Mouse (Mus musculus) ovary, postnatal 36 days (tissue): Measurements from ENCODE around the gene Kdelr3.
A peak's percentile ranks its signal among the peaks of the same experiment; 100 is the strongest.

Source experiments
- DNase-seq: peaks from one replicate; pipeline ENCODE4 v3.0.0; 2022; ENCODE audit warnings: low spot score, mixed read lengths

Gene Kdelr3

DNA sequence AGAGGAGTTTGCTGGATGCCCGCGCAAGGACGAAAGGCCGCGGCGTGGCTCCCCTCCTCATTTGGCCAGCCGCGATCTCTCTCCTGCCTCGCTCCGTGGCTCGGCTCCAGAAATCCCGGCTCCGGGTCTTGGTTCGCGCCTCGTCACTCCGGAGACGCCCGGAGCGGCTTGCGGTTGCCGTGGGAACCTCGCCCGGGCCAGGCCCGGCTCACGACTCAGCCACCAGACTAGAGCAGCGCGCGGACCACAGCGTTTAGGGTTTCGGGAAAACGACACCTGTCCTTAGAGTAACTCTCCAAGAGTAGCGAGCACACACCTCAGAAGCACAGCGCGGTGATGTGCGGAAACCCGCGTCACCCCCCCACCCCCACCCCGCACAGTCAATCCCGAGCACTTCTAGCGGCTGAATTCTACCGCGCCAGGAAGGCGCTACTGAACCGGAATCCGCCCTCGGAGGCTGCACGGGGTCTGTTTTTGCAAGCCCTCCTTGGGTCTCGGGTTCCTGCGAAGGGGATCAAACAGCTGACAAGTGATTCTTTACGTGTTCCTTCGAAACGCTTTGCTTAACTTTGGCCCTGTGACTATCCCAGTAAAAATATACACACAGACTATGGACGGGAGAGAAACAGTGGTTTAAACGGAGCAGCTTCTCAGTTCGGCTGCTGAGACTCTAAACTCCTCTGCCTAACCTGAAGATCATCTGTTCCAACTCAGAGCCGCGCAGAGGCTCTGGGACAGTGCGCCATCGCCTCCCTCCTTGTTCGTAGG, 4.5 kb upstream of the Kdelr3 start:
- DNase-seq: peak; percentile 88

DNA sequence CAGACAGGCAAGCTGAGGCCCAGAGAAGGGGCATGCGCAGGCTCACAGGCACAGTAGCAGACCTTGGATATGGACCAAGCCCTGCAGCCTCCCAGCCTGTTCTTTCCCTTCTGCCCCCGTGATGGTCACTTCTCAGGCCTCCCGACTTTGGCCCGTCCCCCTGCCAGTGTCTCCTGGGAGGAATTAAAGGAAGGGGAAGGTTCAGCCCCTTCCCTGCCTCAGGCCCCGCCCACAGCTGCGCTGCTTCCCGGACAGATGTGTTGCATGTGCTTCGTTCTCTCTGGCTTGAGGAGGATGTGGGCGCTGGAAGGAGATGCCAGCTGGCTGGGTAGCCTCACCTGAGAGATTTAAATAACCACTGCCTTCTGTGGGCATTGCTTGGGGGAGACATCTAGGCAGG, 2.3 kb upstream of the Kdelr3 start:
- no peak for DNase-seq

DNA sequence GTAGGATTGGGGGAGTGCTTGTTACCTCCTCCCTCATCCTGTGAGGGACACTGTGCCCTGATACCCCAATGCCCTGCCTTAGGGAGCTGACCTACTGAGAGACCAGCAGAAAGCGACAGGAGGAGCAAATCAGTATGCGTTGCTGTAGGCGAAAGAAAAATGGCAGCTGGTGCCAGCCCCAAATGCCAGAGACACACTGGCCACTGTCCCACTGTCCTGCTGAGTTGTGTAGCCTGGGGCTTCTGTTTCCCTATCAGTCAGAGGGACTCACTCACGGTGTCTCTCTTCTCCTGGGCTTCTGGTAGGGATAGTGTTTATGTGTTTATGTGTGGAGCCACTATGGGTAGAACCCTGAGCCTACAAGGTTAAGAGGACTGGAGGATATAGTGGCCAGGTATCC, 1.5 kb downstream of the Kdelr3 start:
- DNase-seq: peak; percentile 2

DNA sequence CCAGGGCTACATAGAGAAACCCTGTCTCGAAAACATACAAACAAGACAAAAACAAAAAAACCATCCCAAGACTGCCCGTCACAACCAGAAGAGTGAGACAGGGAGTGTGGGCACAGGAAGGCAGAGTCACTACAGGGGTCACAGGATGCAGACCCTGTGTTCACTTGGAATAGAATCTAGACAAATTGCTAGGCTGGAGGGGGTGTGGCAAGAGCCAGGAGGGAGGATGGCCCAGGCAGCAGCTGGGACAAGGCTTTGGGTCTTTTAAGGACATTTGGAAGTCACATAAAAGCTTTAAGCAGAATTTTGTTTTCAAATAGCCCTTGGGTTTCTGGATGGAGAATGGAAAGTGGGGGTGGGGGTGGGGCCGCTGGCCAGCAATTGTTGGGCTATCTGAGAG, 2.4 kb downstream of the Kdelr3 start:
- DNase-seq: no peak

DNA sequence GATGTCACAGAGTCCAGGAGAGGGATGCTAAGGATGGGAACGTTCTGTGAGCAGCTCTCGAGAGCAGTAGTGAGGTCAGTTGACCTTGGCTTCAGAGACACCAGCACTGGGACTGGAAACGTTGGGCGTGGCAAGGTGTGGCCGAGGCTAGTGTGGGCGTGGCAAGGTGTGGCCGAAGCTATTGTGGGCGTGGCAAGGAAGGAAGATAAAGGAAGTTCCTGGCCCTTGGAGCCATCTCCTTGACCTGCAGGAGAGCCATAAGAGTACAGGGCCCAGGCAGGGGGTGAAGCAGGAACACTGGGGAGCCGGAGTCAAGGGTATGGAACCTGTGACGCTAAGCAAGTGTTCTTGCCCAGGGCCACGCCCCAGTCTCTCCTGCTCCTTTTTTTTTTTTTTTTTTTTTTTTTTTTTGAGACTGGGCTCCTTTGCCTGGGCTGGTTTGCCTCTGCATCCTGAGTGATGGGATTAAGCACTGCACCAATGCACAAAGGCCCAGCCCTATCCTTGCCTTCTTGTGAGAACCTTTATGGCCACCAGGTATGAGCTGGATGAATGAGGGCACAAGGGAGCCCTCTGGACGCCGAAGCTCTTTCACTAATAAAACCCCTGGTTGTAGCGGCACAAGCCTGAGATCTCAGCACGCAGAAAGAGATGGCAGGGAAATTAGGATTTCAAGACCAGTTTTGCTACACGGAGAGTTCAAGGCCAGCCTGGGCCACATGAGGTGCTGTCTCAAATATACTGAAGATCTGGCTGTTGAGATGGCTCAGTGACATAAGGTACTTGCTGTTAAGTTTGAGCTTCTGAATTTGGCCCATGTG, 3.4 kb downstream of the Kdelr3 start:
- no peak for DNase-seq

DNA sequence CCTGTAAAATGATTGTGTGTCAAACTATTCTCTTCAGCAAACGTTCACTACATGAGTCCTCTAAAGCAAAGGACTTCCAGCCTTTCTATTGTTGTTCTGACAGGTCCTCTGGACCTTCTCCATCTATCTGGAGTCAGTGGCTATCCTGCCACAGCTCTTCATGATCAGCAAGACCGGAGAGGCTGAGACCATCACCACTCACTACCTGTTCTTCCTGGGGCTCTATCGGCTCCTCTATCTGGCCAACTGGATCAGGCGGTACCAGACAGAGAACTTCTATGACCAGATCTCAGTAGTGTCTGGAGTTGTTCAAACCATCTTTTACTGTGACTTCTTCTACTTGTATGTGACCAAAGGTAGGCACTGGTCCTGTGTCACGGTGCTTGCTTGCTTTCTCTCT, 9.4 kb downstream of the Kdelr3 start:
- no peak for DNase-seq

DNA sequence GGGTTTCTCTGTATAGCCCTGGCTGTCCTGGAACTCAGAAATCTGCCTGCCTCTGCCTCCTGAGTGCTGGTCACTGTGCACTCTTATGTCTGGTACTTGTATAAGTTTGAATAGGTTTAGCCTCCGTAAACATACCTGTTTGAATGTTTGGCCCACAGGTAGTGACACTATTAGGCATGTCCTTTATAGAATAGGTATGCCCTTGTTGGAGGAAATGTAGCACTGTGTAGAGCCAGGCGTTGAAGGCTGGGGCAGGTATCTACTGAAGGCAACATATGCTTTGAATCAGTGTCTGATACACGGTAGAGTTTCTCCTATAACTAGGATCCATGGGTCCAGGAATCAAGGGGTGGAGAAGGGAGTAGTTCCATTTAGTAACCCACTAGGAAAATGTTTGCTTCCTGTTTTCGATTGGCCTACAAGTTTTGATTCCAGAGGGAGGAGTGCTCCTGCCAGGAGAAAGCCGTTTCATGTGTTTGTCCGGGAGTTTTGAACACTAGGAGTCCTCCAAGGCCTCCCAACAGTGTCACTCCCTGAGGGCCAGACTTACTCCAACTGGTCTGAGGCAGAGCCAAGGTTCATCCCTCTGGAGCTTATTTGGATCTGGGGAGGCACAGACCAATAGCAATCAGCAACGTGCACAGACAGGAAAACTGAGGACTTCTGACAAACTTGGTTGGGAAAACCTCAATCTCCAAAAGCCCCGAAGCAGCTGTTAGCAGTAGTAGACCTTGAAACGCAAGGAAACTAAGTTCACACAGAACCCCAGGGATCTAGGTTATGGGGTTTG, 10.0 kb downstream of the Kdelr3 start:
- peak; percentile 37 for DNase-seq

DNA sequence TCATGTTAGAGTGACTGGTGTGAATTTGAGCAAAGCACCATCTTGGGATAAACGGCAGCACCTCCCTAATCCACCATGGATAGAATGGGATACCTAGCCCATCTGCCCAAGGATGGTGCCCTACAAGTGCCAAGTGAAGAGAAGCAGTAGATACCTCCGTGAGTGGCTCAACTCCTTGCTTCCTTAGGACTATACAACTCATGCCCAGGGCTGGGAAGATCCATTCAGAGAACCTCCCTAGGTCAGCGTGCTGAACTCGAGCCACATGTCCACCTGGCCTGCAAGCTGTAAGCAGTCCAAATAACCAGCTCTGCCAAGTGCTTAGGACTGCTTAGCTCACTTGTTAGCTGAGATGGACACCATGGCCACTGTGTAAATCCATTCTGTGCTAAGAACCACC, 11.0 kb downstream of the Kdelr3 start:
- DNase-seq: no peak

DNA sequence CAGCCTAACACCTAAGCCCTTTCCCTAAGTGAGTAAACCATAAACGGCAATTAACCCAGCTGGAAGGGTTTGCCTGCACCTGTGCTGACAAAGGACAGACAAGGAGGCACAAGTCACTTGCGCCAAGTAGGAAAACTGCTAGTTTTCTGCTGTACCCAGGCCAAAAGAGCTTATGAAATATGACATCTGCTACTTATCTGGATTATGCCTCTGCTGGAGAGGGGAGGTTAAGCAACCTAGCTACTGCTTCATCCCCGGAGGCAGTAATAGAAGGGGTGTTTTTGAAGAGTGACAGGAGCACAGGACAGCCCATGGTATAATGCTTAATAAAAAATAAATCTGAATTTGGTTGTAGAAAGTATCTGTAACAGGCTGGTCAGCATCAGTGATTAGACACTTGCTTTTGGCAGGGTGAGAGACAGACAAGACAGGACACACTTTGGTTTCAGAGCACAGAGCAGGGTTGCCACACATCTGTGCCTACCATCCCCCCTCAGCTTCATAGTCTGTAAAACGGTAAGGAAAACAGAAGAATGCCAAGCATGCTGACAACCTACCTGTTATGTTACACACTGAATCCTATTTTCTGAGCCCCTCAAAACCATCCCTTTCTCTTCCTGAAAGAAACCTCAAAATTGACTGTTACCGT, 11.9 kb downstream of the Kdelr3 start:
- no peak for DNase-seq

DNA sequence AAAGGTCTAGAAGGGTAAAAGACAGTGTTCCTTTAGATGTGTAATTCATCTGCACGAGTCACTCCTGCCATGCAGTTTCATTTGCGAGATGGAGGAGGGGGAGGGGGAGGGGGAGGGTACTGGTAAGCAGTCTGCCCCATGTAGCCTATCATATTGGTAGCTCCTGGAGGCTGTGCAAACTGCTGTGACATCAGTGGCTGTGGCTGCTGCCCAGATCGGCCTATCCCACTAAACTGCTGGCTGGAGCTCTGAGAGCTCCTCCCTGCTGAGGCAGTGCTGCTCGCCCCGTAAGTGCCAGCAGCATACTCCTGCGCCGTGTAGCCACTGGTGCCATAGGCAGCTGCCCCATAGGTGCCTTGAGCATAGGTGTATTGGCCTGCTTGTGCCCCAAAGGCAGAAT, 13.7 kb downstream of the Kdelr3 start:
- DNase-seq: no peak

DNA sequence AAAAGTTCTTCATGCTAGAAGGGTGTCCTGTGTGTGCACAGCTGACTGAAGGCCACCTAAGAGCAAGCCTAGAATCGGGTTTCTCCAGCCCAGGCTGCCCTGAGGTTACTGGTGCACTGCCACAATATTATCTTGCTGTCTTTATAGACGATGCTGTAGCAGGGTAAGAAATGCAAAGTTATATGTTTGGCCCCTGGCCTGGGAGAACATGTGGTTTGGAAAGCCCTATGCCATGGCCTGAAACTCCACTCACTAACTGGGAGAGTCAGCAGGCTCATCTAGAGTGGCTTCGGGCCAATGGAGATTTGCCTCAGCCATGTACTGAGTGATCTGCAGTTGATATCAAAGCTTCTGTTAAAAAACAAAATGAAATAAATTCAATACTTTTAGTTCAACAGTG, 17.6 kb downstream of the Kdelr3 start:
- DNase-seq: no peak

DNA sequence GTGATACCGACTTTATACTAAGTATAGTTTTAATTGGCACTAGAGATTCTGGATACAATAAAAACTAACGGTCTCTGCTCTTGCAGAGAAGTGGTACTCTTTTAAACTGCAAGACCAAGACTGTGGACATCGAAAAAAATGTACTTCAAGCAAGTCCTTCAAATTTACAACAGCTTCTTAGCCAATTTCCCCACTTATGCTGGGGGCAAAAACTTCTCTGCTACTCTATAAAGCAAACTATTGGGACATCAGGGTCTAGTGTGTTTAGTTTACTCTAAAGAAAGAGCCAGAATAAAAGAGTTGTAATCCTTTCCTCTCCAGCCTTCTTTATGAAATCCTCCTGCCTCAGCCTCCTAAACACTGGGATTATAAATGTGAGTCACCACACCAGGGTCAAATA, 27.8 kb downstream of the Kdelr3 start:
- DNase-seq: no peak

DNA sequence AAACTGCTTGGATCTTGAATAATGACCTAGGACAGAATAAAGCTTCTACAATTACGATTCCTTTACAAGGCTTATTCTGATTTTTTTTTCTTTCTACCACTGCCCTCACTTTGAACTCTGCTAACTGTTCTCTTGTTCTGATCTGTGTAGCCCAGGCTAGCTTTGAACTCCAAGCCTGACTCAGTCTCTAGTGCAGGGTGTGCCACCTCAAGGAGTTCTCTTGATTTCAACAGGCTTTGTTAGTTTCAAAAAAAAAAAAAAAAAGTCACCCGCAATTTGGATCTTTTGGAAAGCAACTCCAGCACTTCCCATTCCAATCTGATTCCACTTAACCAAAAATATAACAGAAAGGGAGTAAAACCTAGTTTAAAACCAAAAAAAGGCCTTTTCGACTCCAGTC, 29.3 kb downstream of the Kdelr3 start:
- no peak for DNase-seq

DNA sequence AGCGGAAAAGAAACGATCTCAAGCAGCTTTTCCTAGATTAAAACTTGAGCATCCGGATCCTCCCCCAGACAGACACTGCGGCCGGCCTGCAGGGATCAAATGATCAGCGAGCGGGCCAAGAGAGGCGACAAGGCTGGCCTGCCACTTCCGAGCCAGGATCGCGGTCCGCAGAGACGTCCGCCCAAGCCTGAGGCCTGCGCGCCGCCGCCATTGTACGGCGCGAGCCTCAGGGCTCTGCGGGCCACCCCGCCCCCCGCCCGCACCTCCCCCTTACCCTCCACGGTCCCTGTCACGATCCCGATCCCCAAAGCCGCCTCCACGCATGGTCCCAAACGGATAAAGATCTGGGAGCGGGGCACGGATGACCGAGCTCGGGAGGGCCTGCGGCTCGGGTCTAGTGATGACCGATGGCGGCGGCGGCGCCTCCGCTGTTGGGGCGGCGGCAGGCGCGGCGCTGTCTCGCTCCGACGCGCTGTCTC, 29.7 kb downstream of the Kdelr3 start:
- DNase-seq: peak; percentile 74

DNA sequence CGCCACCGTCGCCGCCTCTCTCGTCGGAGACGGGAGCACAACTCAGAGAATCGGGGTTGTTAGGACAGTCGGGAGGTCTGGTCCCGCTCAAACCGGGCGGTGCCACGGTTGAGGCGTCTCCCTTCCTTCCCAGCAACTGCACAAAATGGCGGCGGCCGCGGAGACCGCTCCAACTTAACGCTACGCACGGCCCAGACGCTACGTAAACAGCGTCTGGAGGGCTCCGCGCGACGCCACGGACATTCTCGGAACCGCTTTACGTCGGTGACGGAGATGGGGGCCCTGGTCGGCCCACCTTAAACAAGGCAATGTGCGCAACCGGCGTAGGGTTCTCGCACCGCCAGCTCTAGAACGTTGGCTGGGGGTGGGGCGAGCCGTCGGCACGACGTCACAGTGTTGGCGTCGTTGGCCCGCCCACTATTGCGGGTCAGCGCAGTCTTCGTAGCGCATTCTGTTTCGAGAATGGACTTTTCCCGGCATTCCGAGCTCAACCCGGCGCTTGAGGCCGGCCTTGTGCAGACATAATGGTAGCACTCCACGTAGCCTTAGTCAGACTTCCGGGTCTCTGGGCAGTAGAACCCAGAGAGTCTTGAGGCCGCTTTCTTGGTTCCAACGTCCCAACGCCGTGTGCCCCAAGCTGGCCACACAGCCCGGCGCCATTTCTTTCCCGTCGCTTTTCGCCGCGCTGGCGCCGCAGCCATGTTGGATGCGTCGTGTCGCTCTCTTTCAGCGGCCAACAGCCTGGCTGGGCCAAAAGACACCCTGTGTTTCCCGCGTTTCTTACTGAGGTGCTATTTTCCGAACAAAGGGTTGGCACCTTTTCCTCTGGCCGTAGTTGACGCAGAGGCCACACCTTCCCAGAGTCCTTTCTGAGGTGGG, 30.4 kb downstream of the Kdelr3 start, which contains the start of gene Ddx17:
Ddx17 (minus strand) TSS at position 332 of the 879 bp plus-strand sequence.
- DNase-seq: peak; percentile 98

DNA sequence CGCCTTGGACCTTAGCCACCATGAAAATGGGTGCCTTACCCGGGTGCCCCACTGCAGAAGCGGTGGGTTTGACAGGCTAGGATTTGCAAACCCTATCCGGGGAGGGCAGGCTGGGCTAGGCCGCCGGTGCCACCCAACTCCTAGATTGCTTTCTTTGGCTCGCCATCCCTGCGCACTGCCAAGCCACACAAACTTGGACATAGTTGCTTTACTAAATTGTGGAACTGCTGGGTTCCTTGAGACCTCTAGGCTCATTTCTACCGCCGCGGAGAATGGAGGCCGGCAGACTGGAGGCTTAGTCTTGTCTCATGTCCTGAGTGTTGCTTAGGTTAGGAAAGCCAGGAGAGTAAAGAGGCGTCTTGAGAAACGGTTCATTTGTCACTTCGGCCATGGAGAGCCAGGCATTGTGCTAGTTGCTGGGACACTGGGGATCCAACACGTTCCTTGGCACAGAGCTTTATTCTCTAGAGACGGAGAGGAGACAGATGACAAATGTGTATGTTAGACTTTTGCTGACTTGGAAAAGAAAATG, 31.1 kb downstream of the Kdelr3 start:
- DNase-seq: no peak

DNA sequence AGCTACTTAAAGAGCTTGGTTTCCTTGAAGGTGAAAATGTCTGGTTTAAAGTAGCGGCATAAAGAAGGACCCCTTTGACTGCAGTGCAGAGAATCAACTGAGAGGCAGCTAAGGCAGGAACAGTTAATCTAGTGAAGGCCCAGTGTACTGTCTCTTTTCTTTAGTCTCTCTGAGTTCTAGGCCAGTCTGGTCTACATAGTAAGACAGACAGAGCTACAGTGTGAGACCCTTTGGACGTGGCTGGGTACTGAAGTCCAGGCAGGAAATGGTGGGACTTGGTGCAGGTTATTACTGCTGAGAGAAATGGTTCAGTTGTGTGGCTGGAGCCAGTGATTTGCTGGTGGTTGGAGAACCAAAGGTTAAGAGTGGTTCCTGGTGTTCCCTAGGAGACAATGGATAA, 32.0 kb downstream of the Kdelr3 start:
- no peak for DNase-seq

DNA sequence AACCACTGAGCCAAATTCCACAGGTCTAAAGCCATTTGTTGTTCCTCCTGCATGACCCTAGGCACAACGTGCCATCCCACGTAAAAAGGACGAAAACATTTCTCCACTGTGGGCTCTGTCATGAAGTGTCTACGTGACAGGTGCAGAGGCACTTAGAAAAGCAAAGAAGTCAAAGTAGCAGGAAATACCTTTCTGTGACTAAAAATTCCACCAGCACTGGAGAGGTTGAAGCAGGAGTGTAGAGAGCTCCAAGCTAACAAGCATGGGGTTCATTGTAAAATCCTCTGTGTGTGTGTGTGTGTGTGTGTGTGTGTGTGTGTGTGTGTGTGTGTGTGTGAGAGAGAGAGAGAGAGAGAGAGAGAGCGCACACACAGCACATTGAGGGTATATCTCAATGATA, 36.4 kb downstream of the Kdelr3 start:
- no peak for DNase-seq

DNA sequence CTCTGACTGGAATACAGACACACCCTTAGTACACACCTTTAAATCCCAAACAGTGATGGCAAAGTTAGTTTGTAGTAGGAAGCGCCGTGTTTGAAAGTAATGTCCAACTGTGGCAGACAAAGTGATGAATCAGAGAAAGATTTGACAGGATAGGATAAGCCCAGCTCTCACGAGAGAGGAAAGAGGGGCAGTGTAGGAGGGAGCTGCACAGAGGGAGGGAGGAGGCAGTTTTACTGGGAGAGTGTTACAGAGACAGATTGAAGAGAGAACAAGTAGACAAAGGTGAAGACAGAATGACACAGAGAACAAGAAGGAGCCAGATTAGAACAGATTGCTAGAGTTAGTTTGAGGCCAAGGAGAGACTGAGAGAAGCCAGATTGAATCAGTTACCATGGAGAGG, 43.4 kb downstream of the Kdelr3 start:
- DNase-seq: no peak

DNA sequence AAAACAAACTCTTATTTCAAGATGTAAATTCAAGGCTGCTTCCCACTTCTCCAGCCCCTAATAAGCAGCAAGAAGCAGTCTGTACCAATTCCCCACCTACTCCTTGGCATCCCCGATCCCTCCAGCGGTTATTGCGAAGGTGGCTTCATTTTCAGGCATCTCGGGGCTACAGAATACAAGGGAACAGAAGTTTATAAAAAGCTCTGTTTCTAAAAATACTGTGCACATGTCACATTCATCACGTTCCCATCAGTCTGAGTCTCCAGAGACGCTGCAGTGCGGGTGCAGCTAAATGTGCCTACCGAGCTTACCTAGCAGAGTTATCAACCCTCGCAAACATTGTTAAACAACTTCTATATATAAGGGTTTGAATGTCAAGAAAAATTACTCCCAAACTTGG, 46.2 kb downstream of the Kdelr3 start:
- DNase-seq: no peak
